In the genomic region with DNA sequence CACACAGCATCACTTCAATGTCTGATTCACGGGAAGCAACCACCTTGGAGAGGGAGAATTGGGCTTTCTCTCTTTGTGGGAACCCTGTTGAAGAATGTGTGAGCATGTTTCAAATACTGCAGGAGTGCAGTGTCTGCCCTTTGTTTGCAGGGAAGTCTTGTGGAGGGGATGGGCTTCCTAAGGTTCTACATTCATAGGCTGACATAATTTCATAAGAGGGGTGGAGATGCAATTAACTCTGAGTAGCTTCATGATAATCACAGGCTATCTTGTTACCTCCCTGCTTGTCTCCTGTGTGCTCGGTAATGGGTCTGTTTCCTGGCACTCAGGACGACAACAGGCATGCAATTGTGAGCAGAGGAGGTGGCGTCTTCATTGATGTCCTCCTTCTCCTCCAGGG, we compare ENCODE assay signal across 2 mouse cellular contexts.
TF ChIP-seq lines count a peak whose summit lies in the region.

No protein-coding gene starts in this region.

TF ChIP-seq in MEL, 35 proteins besides CTCF, POLR2A, EP300 and RAD21 (continued from another document):
- TF ChIP-seq MAFK (IDR thresholded peaks at IDR 0.05; ENCODE audit: borderline replicate concordance, low read depth, low read length) = no peak
- no peak for TF ChIP-seq ELF1 (IDR thresholded peaks at IDR 0.05; ENCODE audit: low read depth, low read length)
- TF ChIP-seq UBTF (IDR thresholded peaks at IDR 0.05; ENCODE audit: borderline replicate concordance, insufficient read depth, low read depth, low read length) = no peak
- no peak for TF ChIP-seq NRF1 (IDR thresholded peaks at IDR 0.05; ENCODE audit: insufficient read depth, low read depth, low read length, poor library complexity, severe bottlenecking)

TF ChIP-seq in myocyte, 11 proteins besides CTCF, POLR2A, EP300 and RAD21 (continued from another document):
- TF ChIP-seq MYOG (IDR thresholded peaks at IDR 0.05; ENCODE audit: control insufficient read depth in 1 of 3, insufficient read depth in 1 of 3, insufficient read length in 2 of 3, low read depth in 2 of 3) = no peak
- no peak for TF ChIP-seq REST (IDR thresholded peaks at IDR 0.05; ENCODE audit: insufficient read depth, insufficient read length)
- TF ChIP-seq MYOD1 (IDR thresholded peaks at IDR 0.05; ENCODE audit: control insufficient read depth in 1 of 3, insufficient read length in 2 of 3, low read depth in 2 of 3) = no peak
- TF ChIP-seq E2F4 (IDR thresholded peaks at IDR 0.05; ENCODE audit: insufficient read depth) = no peak
- no peak for TF ChIP-seq USF1 (IDR thresholded peaks at IDR 0.05; ENCODE audit: low read depth)
- no peak for TF ChIP-seq SRF (IDR thresholded peaks at IDR 0.05; ENCODE audit: control insufficient read depth, insufficient read length, low read depth)
- TF ChIP-seq TCF3 (IDR thresholded peaks at IDR 0.05; ENCODE audit: insufficient read length, low read depth) = no peak
- no peak for TF ChIP-seq POLR2AphosphoS2 (IDR thresholded peaks at IDR 0.05; ENCODE audit: insufficient read length, low read depth)
TF ChIP-seq in myocyte: peak in this region for 0.
